Mouse (Mus musculus) forebrain, embryonic 15.5 days (tissue): Measurements from ENCODE around the gene Fgfr2. TPM values are rescaled to one million over a fixed set of nuclear protein-coding genes. Genes with fewer than 3 reads are reported as not detected.

Experiments
- ATAC-seq: fragments of 200-750 bp; cut with Nextera tagmentation; replicated peaks from 2 replicates; pipeline ENCODE4 v1.8.0; 2017; ENCODE audit warnings: mild to moderate bottlenecking, moderate TSS enrichment, moderate library complexity
- H3K27ac ChIP-seq: fragments of 300-500 bp; sonication (generic); replicated peaks from 2 replicates; pipeline ENCODE4 v1.5.1; 2015; ENCODE audit warnings: mild to moderate bottlenecking, inconsistent platforms
- H3K27me3 ChIP-seq: fragments of 300-500 bp; sonication (generic); 2 replicates; pipeline ENCODE4 v1.6.1; 2015; ENCODE audit warnings: inconsistent platforms
- H3K36me3 ChIP-seq: fragments of 300-500 bp; sonication (generic); 2 replicates; pipeline ENCODE4 v1.6.1; 2015; ENCODE audit warnings: mild to moderate bottlenecking, inconsistent platforms
- H3K4me1 ChIP-seq: fragments of 300-500 bp; sonication (generic); 2 replicates; pipeline ENCODE4 v1.6.1; 2015; ENCODE audit warnings: inconsistent platforms
- H3K4me2 ChIP-seq: fragments of 300-500 bp; sonication (generic); replicated peaks from 2 replicates; pipeline ENCODE4 v1.6.1; 2015; ENCODE audit warnings: mild to moderate bottlenecking, inconsistent platforms
- H3K4me3 ChIP-seq: fragments of 300-500 bp; sonication (generic); 2 replicates; pipeline ENCODE4 v1.5.1; 2015; ENCODE audit warnings: mild to moderate bottlenecking, inconsistent platforms
- H3K9ac ChIP-seq: fragments of 300-500 bp; sonication (generic); replicated peaks from 2 replicates; pipeline ENCODE4 v1.6.1; 2015; ENCODE audit warnings: mild to moderate bottlenecking, inconsistent platforms
- H3K9me3 ChIP-seq: fragments of 300-500 bp; sonication (generic); 2 replicates; pipeline ENCODE4 v1.6.1; 2016; ENCODE audit warnings: inconsistent platforms
- WGBS: fragments of 180-500 bp; shearing (Covaris S2); methylation state at CpG from one replicate; pipeline ENCODE4 v1.1.7; 2015; ENCODE audit warnings: mixed read lengths; 5-methylcytosine and 5-hydroxymethylcytosine counted together
- polyA plus RNA-seq: library from polyadenylated mRNA; unstranded; fragments of >200 nt; fragmentation: Nextera tagmentation; extraction: Ambion mirVana; gene quantifications from 2 replicates; pipeline ENCODE4 v1.2.1, GENCODE M21; 2015

Fgfr2 gene
- polyA plus RNA-seq, 1 experiment from 2014 or later, result 48.1 TPM

GRCm38 (mm10) chr7:131264251-131264650, 1858.9 kb downstream of the Fgfr2 start:
- no peaks in the 10 kb centered on the region for H3K9me3 ChIP-seq
- no peak overlapping the region for H3K9ac ChIP-seq
- H3K4me2 ChIP-seq, result no peak overlapping the region
- H3K36me3 ChIP-seq, result no peaks in the 10 kb centered on the region
- WGBS, result 94% methylated on average over 4 of the region's 4 CpGs
- ATAC-seq, result no peak
- H3K27me3 ChIP-seq, result no peaks in the 10 kb centered on the region
- H3K27ac ChIP-seq, result no peak overlapping the region
- no peaks in the 10 kb centered on the region for H3K4me1 ChIP-seq
- no peak overlapping the region for H3K4me3 ChIP-seq

GRCm38 (mm10) chr7:131260946-131261345, 1862.2 kb downstream of the Fgfr2 start:
- H3K9ac ChIP-seq, result no peak overlapping the region
- no peaks in the 10 kb centered on the region for H3K4me1 ChIP-seq
- no peak overlapping the region for H3K27ac ChIP-seq
- no peaks in the 10 kb centered on the region for H3K9me3 ChIP-seq
- 50% methylated on average over 6 of the region's 6 CpGs for WGBS
- H3K4me3 ChIP-seq, result no peak overlapping the region
- ATAC-seq, result no peak
- H3K4me2 ChIP-seq, result no peak overlapping the region
- no peaks in the 10 kb centered on the region for H3K27me3 ChIP-seq
- H3K36me3 ChIP-seq, result no peaks in the 10 kb centered on the region

GRCm38 (mm10) chr7:131257309-131257708, 1865.8 kb downstream of the Fgfr2 start:
- Histone ChIP-seq H3K4me1 (no peaks in the 10 kb centered on the region), H3K27ac (no peak overlapping the region), H3K4me3 (no peak overlapping the region), H3K36me3 (no peaks in the 10 kb centered on the region), H3K27me3 (no peaks in the 10 kb centered on the region), H3K4me2 (no peak overlapping the region), H3K9ac (no peak overlapping the region), H3K9me3 (no peaks in the 10 kb centered on the region)
- no peak for ATAC-seq
- WGBS, result 70% methylated on average over 1 of the region's 1 CpGs

GRCm38 (mm10) chr7:131256841-131257240, 1866.3 kb downstream of the Fgfr2 start:
- ATAC-seq, result no peak

GRCm38 (mm10) chr7:131244993-131245392, 1878.2 kb downstream of the Fgfr2 start:
- ATAC-seq, result no peak
- Histone ChIP-seq H3K4me3 (no peak overlapping the region), H3K9me3 (no peaks in the 10 kb centered on the region), H3K36me3 (no peaks in the 10 kb centered on the region), H3K27ac (no peak overlapping the region), H3K4me1 (no peaks in the 10 kb centered on the region), H3K4me2 (no peak overlapping the region), H3K9ac (no peak overlapping the region), H3K27me3 (no peaks in the 10 kb centered on the region)
- 24% methylated on average over 1 of the region's 1 CpGs for WGBS

More at GRCm38 (mm10) chr7:131256841-131257240, 1866.3 kb downstream of the Fgfr2 start:
- Histone ChIP-seq H3K27me3 (no peaks in the 10 kb centered on the region), H3K27ac (no peak overlapping the region), H3K4me3 (no peak overlapping the region), H3K36me3 (no peaks in the 10 kb centered on the region), H3K9ac (no peak overlapping the region), H3K4me1 (no peaks in the 10 kb centered on the region), H3K4me2 (no peak overlapping the region), H3K9me3 (no peaks in the 10 kb centered on the region)
- WGBS, result 84% methylated on average over 5 of the region's 5 CpGs

- Histone ChIP-seq H3K9ac (no peak overlapping the region), H3K4me3 (no peak overlapping the region), H3K27me3 (no peaks in the 10 kb centered on the region), H3K9me3 (no peaks in the 10 kb centered on the region), H3K4me2 (no peak overlapping the region), H3K36me3 (no peaks in the 10 kb centered on the region), H3K27ac (no peak overlapping the region), H3K4me1 (no peaks in the 10 kb centered on the region)
- ATAC-seq, result no peak
Observed at GRCm38 (mm10) chr7:131236091-131236490, 1887.1 kb downstream of the Fgfr2 start.

- no peaks in the 10 kb centered on the region for H3K36me3 ChIP-seq
- H3K4me2 ChIP-seq, result no peak overlapping the region
- no peak for ATAC-seq
- H3K27ac ChIP-seq, result no peak overlapping the region
- H3K4me1 ChIP-seq, result no peaks in the 10 kb centered on the region
- whole genome bisulfite sequencing, result 74% methylated on average over 5 of the region's 5 CpGs
- H3K9me3 ChIP-seq, result no peaks in the 10 kb centered on the region
- H3K4me3 ChIP-seq, result no peak overlapping the region
- H3K27me3 ChIP-seq, result no peaks in the 10 kb centered on the region
- H3K9ac ChIP-seq, result no peak overlapping the region
Observed at GRCm38 (mm10) chr7:131223086-131223485, 1900.1 kb downstream of the Fgfr2 start.

GRCm38 (mm10) chr7:131187996-131188395, 1935.2 kb downstream of the Fgfr2 start:
- WGBS, result 95% methylated on average over 14 of the region's 14 CpGs

GRCm38 (mm10) chr7:131187047-131187446, 1936.1 kb downstream of the Fgfr2 start:
- no peaks in the 10 kb centered on the region for H3K9me3 ChIP-seq
- WGBS, result 78% methylated on average over 8 of the region's 8 CpGs
- no peak overlapping the region for H3K9ac ChIP-seq
- no peak for ATAC-seq
- H3K4me3 ChIP-seq, result no peak overlapping the region
- no peaks in the 10 kb centered on the region for H3K36me3 ChIP-seq
- H3K27ac ChIP-seq, result no peak overlapping the region
- no peak overlapping the region for H3K4me2 ChIP-seq
- no peaks in the 10 kb centered on the region for H3K27me3 ChIP-seq
- H3K4me1 ChIP-seq, result no peaks in the 10 kb centered on the region

More at GRCm38 (mm10) chr7:131187996-131188395, 1935.2 kb downstream of the Fgfr2 start:
- H3K4me3 ChIP-seq, result no peak overlapping the region
- no peak overlapping the region for H3K27ac ChIP-seq
- no peaks in the 10 kb centered on the region for H3K36me3 ChIP-seq
- H3K27me3 ChIP-seq, result no peaks in the 10 kb centered on the region
- no peaks in the 10 kb centered on the region for H3K4me1 ChIP-seq
- no peaks in the 10 kb centered on the region for H3K9me3 ChIP-seq
- ATAC-seq, result no peak
- H3K9ac ChIP-seq, result no peak overlapping the region
- no peak overlapping the region for H3K4me2 ChIP-seq

GRCm38 (mm10) chr7:131184339-131184738, 1938.8 kb downstream of the Fgfr2 start:
- 69% methylated on average over 8 of the region's 8 CpGs for WGBS
- Histone ChIP-seq H3K9ac (no peak overlapping the region), H3K36me3 (no peaks in the 10 kb centered on the region), H3K4me1 (no peaks in the 10 kb centered on the region), H3K27me3 (no peaks in the 10 kb centered on the region), H3K9me3 (no peaks in the 10 kb centered on the region), H3K27ac (no peak overlapping the region), H3K4me3 (no peak overlapping the region), H3K4me2 (no peak overlapping the region)
- no peak for ATAC-seq

- Histone ChIP-seq H3K27me3 (no peaks in the 10 kb centered on the region), H3K9me3 (no peaks in the 10 kb centered on the region), H3K4me3 (no peak overlapping the region), H3K4me2 (no peak overlapping the region), H3K9ac (no peak overlapping the region), H3K36me3 (no peaks in the 10 kb centered on the region), H3K27ac (no peak overlapping the region), H3K4me1 (no peaks in the 10 kb centered on the region)
- ATAC-seq, result no peak
- WGBS, result 27% methylated on average over 4 of the region's 4 CpGs
Observed at GRCm38 (mm10) chr7:131182685-131183084, 1940.5 kb downstream of the Fgfr2 start.

- no peak within 1 kb of the TSS for H3K4me3 ChIP-seq
- no peak within 1 kb of the TSS for H3K4me2 ChIP-seq
- WGBS, result 88% methylated on average over 9 of the region's 9 CpGs
Observed at GRCm38 (mm10) chr7:131174121-131174520, 1949.0 kb downstream of the Fgfr2 start, which contains the start of gene 5430419D17Rik. Gene 5430419D17Rik (plus strand): TSS chr7:131174402.

GRCm38 (mm10) chr7:131169099-131169498, 1954.1 kb downstream of the Fgfr2 start:
- H3K27ac ChIP-seq, result no peak overlapping the region
- WGBS, result 73% methylated on average over 2 of the region's 2 CpGs
- H3K27me3 ChIP-seq, result no peaks in the 10 kb centered on the region
- H3K4me2 ChIP-seq, result no peak overlapping the region
- H3K4me1 ChIP-seq, result no peaks in the 10 kb centered on the region
- H3K9me3 ChIP-seq, result no peaks in the 10 kb centered on the region
- no peak for ATAC-seq
- H3K9ac ChIP-seq, result no peak overlapping the region
- no peak overlapping the region for H3K4me3 ChIP-seq
- no peaks in the 10 kb centered on the region for H3K36me3 ChIP-seq

More at GRCm38 (mm10) chr7:131174121-131174520, 1949.0 kb downstream of the Fgfr2 start, which contains the start of gene 5430419D17Rik:
- Histone ChIP-seq H3K36me3 (no peaks in the 10 kb centered on the region), H3K4me1 (no peaks in the 10 kb centered on the region), H3K27ac (no peak within 1 kb of the TSS), H3K27me3 (no peaks in the 10 kb centered on the region), H3K9ac (no peak within 1 kb of the TSS), H3K9me3 (no peaks in the 10 kb centered on the region)
- no peak for ATAC-seq
